Mouse (Mus musculus) CH12.LX (cell line): ENCODE measurements around the gene Kdm1b. TPM values are rescaled to one million over a fixed set of nuclear protein-coding genes. Genes with fewer than 3 reads are reported as not detected.

Source experiments
- DNase-seq: peaks from one replicate; pipeline ENCODE4 v3.0.0-alpha.2; 2013; ENCODE audit errors: extremely low read depth
- H3K27ac ChIP-seq: 2 replicates; pipeline ENCODE4 v1.5.1; 2012; ENCODE audit warnings: low read depth, mild to moderate bottlenecking, control low read depth, moderate library complexity; ENCODE audit not compliant: insufficient read depth
- H3K27me3 ChIP-seq: replicated peaks from 2 replicates; pipeline ENCODE3; 2012; ENCODE audit warnings: inconsistent platforms
- H3K36me3 ChIP-seq, 2 experiments: replicated peaks in 1 of 2; 2 replicates each; pipeline versions ENCODE3 to v1.6.1; 2012; ENCODE audit warnings: inconsistent platforms in 1 of 2, low read length in 1 of 2, mild to moderate bottlenecking in 1 of 2, mixed read lengths in 1 of 2, moderate library complexity in 1 of 2; ENCODE audit not compliant: control insufficient read depth in 1 of 2, insufficient read depth in 1 of 2
- H3K4me1 ChIP-seq, 2 experiments: 2 replicates each; pipeline ENCODE4 v1.6.1; 2012; ENCODE audit warnings: inconsistent platforms in 1 of 2, moderate library complexity in 1 of 2; ENCODE audit not compliant: insufficient read depth in 2 of 2, control insufficient read depth in 1 of 2
- H3K4me2 ChIP-seq: 2 replicates; pipeline ENCODE4 v1.6.1; 2012; ENCODE audit warnings: low read depth, mild to moderate bottlenecking, control low read depth; ENCODE audit not compliant: poor library complexity, insufficient read depth, severe bottlenecking
- H3K4me3 ChIP-seq, 3 experiments: fragments of 150-350 bp in 1 of 3; sonication (generic) in 1 of 3; replicated peaks in 1 of 3; 2 replicates each; pipeline versions ENCODE3 to v1.5.1; 2011 to 2012; ENCODE audit warnings: low read depth in 2 of 3, low read length in 2 of 3, mild to moderate bottlenecking in 2 of 3, moderate library complexity in 2 of 3, control low read depth in 1 of 3, improper control_type of control experiment in 1 of 3, inconsistent platforms in 1 of 3, mixed read lengths in 1 of 3; ENCODE audit not compliant: poor library complexity in 1 of 3
- H3K79me2 ChIP-seq: replicated peaks from 2 replicates; pipeline ENCODE4 v1.6.1; 2012; ENCODE audit warnings: mild to moderate bottlenecking, moderate library complexity; ENCODE audit not compliant: control insufficient read depth, poor library complexity, insufficient read depth, severe bottlenecking; ENCODE audit errors: extremely low read depth
- H3K9ac ChIP-seq: 2 replicates; pipeline ENCODE4 v1.6.1; 2012; ENCODE audit warnings: low read depth, mild to moderate bottlenecking, control low read depth, moderate library complexity; ENCODE audit not compliant: insufficient read depth
- H3K9me3 ChIP-seq: replicated peaks from 2 replicates; pipeline ENCODE3; 2012; ENCODE audit warnings: low read length, inconsistent platforms, mixed read lengths
- BHLHE40 ChIP-seq: IDR thresholded peaks from 2 replicates; pipeline ENCODE4 v1.6.1; 2011; ENCODE audit warnings: mild to moderate bottlenecking, low read depth, low read length, improper control_type of control experiment
- CHD2 ChIP-seq: IDR thresholded peaks from 2 replicates; pipeline ENCODE4 v1.6.1; 2011; ENCODE audit warnings: low read length, improper control_type of control experiment
- EP300 ChIP-seq: IDR thresholded peaks from 2 replicates; pipeline ENCODE4 v1.6.1; 2011; ENCODE audit warnings: low read length, improper control_type of control experiment
- ETS1 ChIP-seq: conservative IDR thresholded peaks from 2 replicates; pipeline ENCODE4 v1.6.1; 2012; ENCODE audit warnings: low read depth, mild to moderate bottlenecking, inconsistent platforms, low read length, improper control_type of control experiment, moderate library complexity
- HCFC1 ChIP-seq: IDR thresholded peaks from 2 replicates; pipeline ENCODE4 v1.6.1; 2012; ENCODE audit warnings: low read depth, mild to moderate bottlenecking, inconsistent platforms, low read length, improper control_type of control experiment
- IRF4 ChIP-seq: IDR thresholded peaks from 2 replicates; pipeline ENCODE4 v1.6.1; 2014; ENCODE audit warnings: low read depth, mild to moderate bottlenecking, inconsistent platforms, low read length, improper control_type of control experiment
- JUN ChIP-seq: IDR thresholded peaks from 2 replicates; pipeline ENCODE4 v1.6.1; 2011; ENCODE audit warnings: low read depth, mild to moderate bottlenecking, low read length, improper control_type of control experiment, moderate library complexity; ENCODE audit not compliant: insufficient read depth
- MAFK ChIP-seq: IDR thresholded peaks from 2 replicates; pipeline ENCODE4 v1.6.1; 2011; ENCODE audit warnings: low read length, improper control_type of control experiment; ENCODE audit not compliant: insufficient replicate concordance
- MAX ChIP-seq: IDR thresholded peaks from 2 replicates; pipeline ENCODE4 v1.6.1; 2011; ENCODE audit warnings: low read length, improper control_type of control experiment
- MAZ ChIP-seq: IDR thresholded peaks from 2 replicates; pipeline ENCODE4 v1.6.1; 2012; ENCODE audit warnings: low read depth, mild to moderate bottlenecking, inconsistent platforms, low read length, improper control_type of control experiment, moderate library complexity
- MEF2A ChIP-seq: IDR thresholded peaks from 2 replicates; pipeline ENCODE4 v1.6.1; 2014; ENCODE audit warnings: low read depth, mild to moderate bottlenecking, inconsistent platforms, low read length, improper control_type of control experiment, borderline replicate concordance
- MXI1 ChIP-seq: IDR thresholded peaks from 2 replicates; pipeline ENCODE4 v1.6.1; 2011; ENCODE audit warnings: mild to moderate bottlenecking, low read depth, low read length, improper control_type of control experiment
- MYC ChIP-seq: IDR thresholded peaks from 2 replicates; pipeline ENCODE4 v1.6.1; 2011; ENCODE audit warnings: low read depth, mild to moderate bottlenecking, improper control_type of control experiment, low read length
- PAX5 ChIP-seq: IDR thresholded peaks from 2 replicates; pipeline ENCODE4 v1.6.1; 2012; ENCODE audit warnings: low read length, inconsistent platforms, mixed read lengths
- POLR2A ChIP-seq: IDR thresholded peaks from 2 replicates; pipeline ENCODE4 v1.6.1; 2011; ENCODE audit warnings: low read depth, mild to moderate bottlenecking, improper control_type of control experiment, low read length
- RCOR1 ChIP-seq: conservative IDR thresholded peaks from 2 replicates; pipeline ENCODE4 v1.6.1; 2012; ENCODE audit warnings: low read depth, mild to moderate bottlenecking, inconsistent platforms, low read length, improper control_type of control experiment
- SIN3A ChIP-seq: IDR thresholded peaks from 2 replicates; pipeline ENCODE4 v1.6.1; 2012; ENCODE audit warnings: low read length, improper control_type of control experiment, inconsistent platforms
- TCF12 ChIP-seq: IDR thresholded peaks from 2 replicates; pipeline ENCODE4 v1.6.1; 2014; ENCODE audit warnings: low read depth, mild to moderate bottlenecking, inconsistent platforms, low read length, improper control_type of control experiment
- USF1 ChIP-seq: IDR thresholded peaks from 2 replicates; pipeline ENCODE4 v1.6.1; 2014; ENCODE audit warnings: low read depth, mild to moderate bottlenecking, inconsistent platforms, low read length, improper control_type of control experiment
- USF2 ChIP-seq: conservative IDR thresholded peaks from 2 replicates; pipeline ENCODE4 v1.6.1; 2011; ENCODE audit warnings: low read depth, low read length, improper control_type of control experiment
- ZMIZ1 ChIP-seq: IDR thresholded peaks from 2 replicates; pipeline ENCODE4 v1.6.1; 2012; ENCODE audit warnings: low read depth, mild to moderate bottlenecking, inconsistent platforms, low read length, improper control_type of control experiment
- ZNF384 ChIP-seq: IDR thresholded peaks from 2 replicates; pipeline ENCODE4 v1.6.1; 2012; ENCODE audit warnings: low read depth, low read length, improper control_type of control experiment, inconsistent platforms
- dilution Hi-C: fragments of 300-500 bp; cut with MboI; formaldehyde crosslinking; loops from 2 replicates; pipeline ENCODE4 v1.14.3; 2020; ENCODE audit warnings: low sequenced_read_pairs; ENCODE audit not compliant: extremely low pct_unique_long_range_greater_than_20kb, extremely low pct_ligation_motif_present
- in situ Hi-C: fragments of 300-500 bp; cut with MboI; formaldehyde crosslinking; loops from 3 replicates; pipeline ENCODE4 v1.14.3; 2019; ENCODE audit warnings: low sequenced_read_pairs, low pct_ligation_motif_present, low pct_unique_long_range_greater_than_20kb, mixed read lengths
- polyA plus RNA-seq: library from polyadenylated mRNA; unstranded; fragments of >175 nt; gene quantifications from 2 replicates; pipeline ENCODE4 v1.2.1, GENCODE M21; 2012; ENCODE audit warnings: low read depth; ENCODE audit not compliant: insufficient read length
- total RNA-seq, 2 experiments: library from RNA; depleted of rRNA; stranded (reverse); fragments of 300-350 nt in 1 of 2; fragments of >200 nt in 1 of 2; gene quantifications; 2 replicates each; pipeline ENCODE4 v1.2.3; 2012 to 2014

Gene Kdm1b
- total and polyA plus RNA-seq, 3 experiments: 9.8 to 20.3 (median 11.1) TPM

- H3K9ac ChIP-seq: peak overlapping the region; percentile 82
- dilution Hi-C loops (no loop called here), in situ Hi-C loops (no loop called here)
- DNase-seq: peak; percentile 82
- H3K9me3 ChIP-seq: no peaks in the 10 kb centered on the region
- peak overlapping the region; percentile 79 for H3K4me2 ChIP-seq
- no peak for TF ChIP-seq PAX5
- TF ChIP-seq BHLHE40: peak; percentile 81
- peak; percentile 82; the same call in 1 of the 2 replicates for TF ChIP-seq MYC
- peak; percentile 32; the same call in 1 of the 2 replicates for TF ChIP-seq MXI1
- no peak for TF ChIP-seq MAZ
- peak; percentile 27; the same call in 1 of the 2 replicates for TF ChIP-seq MAX
- peak; percentile 27; the same call in 1 of the 2 replicates for TF ChIP-seq POLR2A
- peak; percentile 80 for TF ChIP-seq ETS1
- peak; percentile 29; the same call in 1 of the 2 replicates for TF ChIP-seq HCFC1
- TF ChIP-seq IRF4: peak; percentile 97
- TF ChIP-seq SIN3A: peak; percentile 58
- TF ChIP-seq RCOR1: peak; percentile 89
- TF ChIP-seq ZNF384: peak; percentile 7; the same call in 1 of the 2 replicates
- peak; percentile 85 for TF ChIP-seq CHD2
- peak; percentile 38; the same call in 1 of the 2 replicates for TF ChIP-seq JUN
- TF ChIP-seq ZMIZ1: no peak
- TF ChIP-seq MEF2A: peak; percentile 89
- peak; percentile 78 for TF ChIP-seq EP300
- TF ChIP-seq USF2: no peak
- peak; percentile 91 for TF ChIP-seq MAFK
- TF ChIP-seq USF1: no peak
- TF ChIP-seq TCF12: 0 out of 2 replicates have a peak, but pooled peaks have one; percentile 30
- peaks cover 3% of the 10 kb centered on the region for H3K27me3 ChIP-seq
- H3K4me3 ChIP-seq: peak overlapping the region; percentile 71 to 95 (median 81)
- H3K36me3 ChIP-seq: peaks cover 5 to 26% of the 10 kb centered on the region in 2 experiments
- H3K27ac ChIP-seq: peak overlapping the region; percentile 86; the same call in 1 of the 2 replicates
- H3K4me1 ChIP-seq: peaks cover 0 to 31% of the 10 kb centered on the region in 2 experiments; a peak in 3 of 4 replicates
- peaks cover 22% of the 10 kb centered on the region for H3K79me2 ChIP-seq
Measured at GRCm38 (mm10) chr13:47104856-47105541, 61.7 kb downstream of the Kdm1b start.
